Mouse (Mus musculus) B cell, adult 62 days (primary cell): ENCODE measurements around the gene Gm42669. TPM values are rescaled to one million over a fixed set of nuclear protein-coding genes. Genes with fewer than 3 reads are reported as not detected.

ENCODE experiments used
- total RNA-seq: library from RNA; stranded (reverse); gene quantifications from 4 replicates; pipeline ENCODE4 v1.2.4, GENCODE M21; 2023

The Gm42669 gene
- total RNA-seq, result 0.31 TPM in 1 of 4 replicates, not detected in the others

DNA sequence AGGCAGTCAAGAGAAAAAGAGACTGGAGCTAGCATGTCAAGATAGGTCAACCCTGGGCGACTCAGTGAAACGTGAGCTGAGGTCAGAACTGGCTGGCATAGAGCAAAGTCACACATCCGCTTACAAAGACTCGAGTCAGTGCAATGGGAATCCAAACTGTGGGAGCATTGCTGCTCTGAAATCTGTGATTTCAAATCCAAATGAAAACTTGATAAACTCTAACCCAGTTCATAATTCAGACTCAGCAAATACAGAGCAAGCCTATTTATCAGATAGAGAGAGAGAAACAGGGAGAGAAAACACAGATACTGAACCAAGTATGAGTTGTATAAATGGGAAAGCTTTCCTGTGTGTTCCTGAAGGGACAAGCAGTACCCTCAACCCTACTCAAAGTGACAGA lies at the start of gene Gm42669:
Gene Gm42669, plus strand, starts transcription at position 301 of the 400 bp plus-strand sequence.

DNA sequence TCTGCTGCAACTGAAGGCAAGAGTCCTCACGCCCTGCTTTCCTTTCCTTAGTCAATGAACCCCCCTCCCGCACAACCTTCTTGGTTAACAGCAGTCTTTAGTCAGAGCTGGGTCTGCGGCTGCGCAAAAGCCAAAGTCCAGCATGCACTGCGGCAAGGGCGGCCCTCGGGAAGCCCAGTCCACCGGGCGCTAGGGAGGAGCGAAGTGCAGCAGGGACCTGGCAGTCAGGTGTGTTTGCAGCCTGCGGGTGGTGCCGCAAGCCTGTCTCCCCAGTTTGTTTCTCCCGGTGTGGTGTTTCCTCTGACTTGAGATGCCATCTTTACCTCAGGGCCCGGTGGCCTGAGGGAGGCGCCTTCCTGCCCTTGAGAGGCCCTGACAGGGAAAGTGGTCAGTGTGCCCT lies 27.2 kb downstream of the Gm42669 start, which contains the start of gene 1700028K03Rik:
Gene 1700028K03Rik, plus strand, starts transcription at position 129 of the 400 bp plus-strand sequence.

DNA sequence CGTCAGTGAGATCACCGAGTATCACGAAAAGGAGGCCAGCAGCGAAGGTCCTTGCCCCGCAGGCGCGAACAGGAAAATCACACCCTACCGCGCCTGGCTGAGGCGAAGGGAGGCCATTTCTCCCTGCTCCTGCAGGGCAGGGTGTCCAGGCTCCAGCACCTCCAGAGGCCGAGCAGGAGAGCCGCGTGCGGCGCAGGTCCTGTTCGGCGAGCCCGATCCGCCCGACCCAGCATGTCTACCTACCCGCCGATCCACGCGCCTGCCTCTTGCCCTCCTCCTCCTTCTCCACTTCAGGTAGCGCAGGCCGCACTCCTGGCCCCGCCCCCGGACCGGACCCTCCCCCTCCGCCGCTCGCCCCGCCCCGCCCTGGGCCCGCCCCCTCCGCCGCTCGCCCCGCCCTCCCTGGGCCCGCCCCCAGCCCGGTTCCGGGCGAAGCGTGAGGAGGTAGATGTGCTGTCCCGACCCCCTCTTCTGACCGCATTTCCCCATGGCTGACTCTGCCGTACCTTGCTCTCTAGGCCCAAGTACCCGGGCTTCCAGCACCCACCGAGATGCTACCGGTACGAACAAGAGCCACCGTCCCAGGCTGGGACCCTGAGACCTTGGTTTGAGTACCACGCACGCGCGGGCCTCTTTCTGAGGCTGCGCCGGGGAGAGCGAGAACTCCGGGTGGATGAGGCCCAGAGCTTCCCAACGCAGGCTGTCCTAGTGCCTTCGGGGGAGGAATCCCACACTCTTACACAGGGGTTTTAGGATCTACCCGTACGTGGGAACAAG lies 90.1 kb downstream of the Gm42669 start, which contains the start of the genes Rpap2 and Glmn:
Gene Rpap2, plus strand, starts transcription at position 73 of the 777 bp plus-strand sequence.
Gene Glmn, minus strand, starts transcription at position 588 of the 777 bp plus-strand sequence.

Other genes starting within 250 kb of the Gm42669 start
- gene Tgfbr3, start 218.0 kb upstream of the Gm42669 start, total RNA-seq, result 0.58 to 1.1 TPM (median 0.72 TPM) in 3 of 4 replicates, not detected in the other
- 0.78 to 1.2 TPM (median 0.87 TPM) in 4 replicates for gene Brdt, start 176.5 kb upstream of the Gm42669 start, total RNA-seq
- not detected in 4 replicates for gene Ephx4, start 104.9 kb upstream of the Gm42669 start, total RNA-seq
- not detected in 4 replicates for gene Lpcat2b, start 76.1 kb upstream of the Gm42669 start, total RNA-seq
- gene Btbd8, start 69.6 kb upstream of the Gm42669 start, total RNA-seq, result 13.2 to 16.2 TPM (median 15.0 TPM) in 4 replicates
- 0.14 to 0.27 TPM (median 0.17 TPM) in 4 replicates for gene 1700028K03Rik, start 27.1 kb downstream of the Gm42669 start, total RNA-seq
- gene Rpap2, start 89.8 kb downstream of the Gm42669 start, total RNA-seq, result 20.6 to 28.2 TPM (median 21.7 TPM) in 4 replicates
- 11.9 to 16.4 TPM (median 12.2 TPM) in 4 replicates for gene Glmn, start 90.3 kb downstream of the Gm42669 start, total RNA-seq
- gene Gfi1, start 218.4 kb downstream of the Gm42669 start, total RNA-seq, result 44.8 to 56.0 TPM (median 50.8 TPM) in 4 replicates